Mouse (Mus musculus): ENCODE measurements around the gene Mob3a. TPM values are rescaled to one million over a fixed set of nuclear protein-coding genes. Genes with fewer than 3 reads are reported as not detected.

Mob3a gene
- total and polyA plus RNA-seq, 3 experiments, result 56.9 to 84.2 (median 71.4) TPM

GRCm38 (mm10) chr10:80668614-80669013, 33.2 kb downstream of the Mob3a start:
- TF ChIP-seq TBP (conservative IDR thresholded peaks at IDR 0.05; ENCODE audit: low read depth, low read length) (no peak), GABPA (IDR thresholded peaks at IDR 0.05; ENCODE audit: insufficient replicate concordance, low read depth, low read length) (no peak), MAFK (IDR thresholded peaks at IDR 0.05; ENCODE audit: insufficient replicate concordance, low read length) (no peak), ZNF384 (IDR thresholded peaks at IDR 0.05; ENCODE audit: low read depth, low read length) (no peak), RAD21 (IDR thresholded peaks at IDR 0.05; ENCODE audit: low read depth, low read length) (no peak), NELFE (IDR thresholded peaks at IDR 0.05; ENCODE audit: low read depth, low read length) (no peak), POLR2A (IDR thresholded peaks at IDR 0.05; ENCODE audit: low read depth, low read length) (no peak), USF2 (conservative IDR thresholded peaks at IDR 0.05; ENCODE audit: low read depth, low read length) (no peak), SIN3A (IDR thresholded peaks at IDR 0.05; ENCODE audit: low read length) (no peak), ETS1 (conservative IDR thresholded peaks at IDR 0.05; ENCODE audit: low read depth, low read length) (no peak), KAT2A (IDR thresholded peaks at IDR 0.05; ENCODE audit: insufficient replicate concordance, low read length) (no peak), PAX5 (IDR thresholded peaks at IDR 0.05; ENCODE audit: low read length) (no peak), CHD2 (IDR thresholded peaks at IDR 0.05; ENCODE audit: low read length) (no peak), USF1 (IDR thresholded peaks at IDR 0.05; ENCODE audit: low read depth, low read length) (no peak), MYC (IDR thresholded peaks at IDR 0.05; ENCODE audit: low read depth, low read length) (no peak), POLR2AphosphoS2 (IDR thresholded peaks at IDR 0.05; ENCODE audit: low read depth, low read length) (no peak), MAX (IDR thresholded peaks at IDR 0.05; ENCODE audit: low read length) (no peak), RCOR1 (conservative IDR thresholded peaks at IDR 0.05; ENCODE audit: low read depth, low read length) (no peak), MAZ (IDR thresholded peaks at IDR 0.05; ENCODE audit: low read depth, low read length) (no peak), CTCF (conservative IDR thresholded peaks at IDR 0.05 in 1 of 2, IDR thresholded peaks at IDR 0.05 in 1 of 2; ENCODE audit: low read depth in 2 of 2, low read length in 2 of 2) (no peak)
- Histone ChIP-seq H3K4me3 (replicated peaks in 1 of 3; ENCODE audit: low read depth in 2 of 3, low read length in 2 of 3, poor library complexity in 1 of 3) (no peak overlapping the region), H3K4me1 (ENCODE audit: control insufficient read depth in 1 of 2, insufficient read depth in 2 of 2) (peaks cover 13 to 85% of the 10 kb centered on the region in 2 experiments; a peak in 3 of 4 replicates), H3K4me2 (ENCODE audit: insufficient read depth, low read depth, poor library complexity, severe bottlenecking) (no peak overlapping the region), H3K27me3 (replicated peaks) (no peaks in the 10 kb centered on the region), H3K9me3 (replicated peaks; ENCODE audit: low read length) (no peaks in the 10 kb centered on the region), H3K36me3 (replicated peaks in 1 of 2; ENCODE audit: control insufficient read depth in 1 of 2, insufficient read depth in 1 of 2, low read length in 1 of 2) (peaks cover 74 to 85% of the 10 kb centered on the region in 2 experiments), H3K79me2 (replicated peaks; ENCODE audit: control insufficient read depth, extremely low read depth, insufficient read depth, poor library complexity, severe bottlenecking) (peaks cover 16% of the 10 kb centered on the region), H3K27ac (ENCODE audit: insufficient read depth, low read depth) (no peak overlapping the region), H3K9ac (ENCODE audit: insufficient read depth, low read depth) (no peak overlapping the region)
- dilution Hi-C loops (cut with MboI; ENCODE audit: extremely low pct_ligation_motif_present, extremely low pct_unique_long_range_greater_than_20kb, low sequenced_read_pairs), result no loop called here
- in situ Hi-C loops (cut with MboI; ENCODE audit: low pct_ligation_motif_present, low pct_unique_long_range_greater_than_20kb, low sequenced_read_pairs), result no loop called here
- no peak for DNase-seq (ENCODE audit: extremely low read depth)

- in situ Hi-C loops (cut with MboI; ENCODE audit: low pct_ligation_motif_present, low pct_unique_long_range_greater_than_20kb, low sequenced_read_pairs), result no loop called here
- H3K4me2 ChIP-seq (ENCODE audit: insufficient read depth, low read depth, poor library complexity, severe bottlenecking), result no peak overlapping the region
Observed at GRCm38 (mm10) chr10:80666837-80667412, 34.9 kb downstream of the Mob3a start.

More at GRCm38 (mm10) chr10:80666837-80667412, 34.9 kb downstream of the Mob3a start:
- dilution Hi-C loops (cut with MboI; ENCODE audit: extremely low pct_ligation_motif_present, extremely low pct_unique_long_range_greater_than_20kb, low sequenced_read_pairs), result no loop called here
- no peak overlapping the region for H3K4me3 ChIP-seq (replicated peaks in 1 of 3; ENCODE audit: low read depth in 2 of 3, low read length in 2 of 3, poor library complexity in 1 of 3)
- H3K4me1 ChIP-seq (ENCODE audit: control insufficient read depth in 1 of 2, insufficient read depth in 2 of 2), result peaks cover 13 to 84% of the 10 kb centered on the region in 2 experiments
- no peaks in the 10 kb centered on the region for H3K9me3 ChIP-seq (replicated peaks; ENCODE audit: low read length)
- H3K9ac ChIP-seq (ENCODE audit: insufficient read depth, low read depth), result no peak overlapping the region
- TF ChIP-seq NRF1 (IDR thresholded peaks at IDR 0.05; ENCODE audit: low read depth, low read length), result no peak
- TF ChIP-seq MEF2A (IDR thresholded peaks at IDR 0.05; ENCODE audit: borderline replicate concordance, low read depth, low read length), result no peak
- no peak for TF ChIP-seq POLR2A (IDR thresholded peaks at IDR 0.05; ENCODE audit: low read depth, low read length)
- TF ChIP-seq CHD1 (IDR thresholded peaks at IDR 0.05; ENCODE audit: low read depth, low read length), result no peak
- TF ChIP-seq IRF4 (IDR thresholded peaks at IDR 0.05; ENCODE audit: low read depth, low read length), result no peak
- TF ChIP-seq CHD2 (IDR thresholded peaks at IDR 0.05; ENCODE audit: low read length), result no peak
- TF ChIP-seq POLR2AphosphoS2 (IDR thresholded peaks at IDR 0.05; ENCODE audit: low read depth, low read length), result no peak
- TF ChIP-seq MAX (IDR thresholded peaks at IDR 0.05; ENCODE audit: low read length), result no peak
- TF ChIP-seq ETS1 (conservative IDR thresholded peaks at IDR 0.05; ENCODE audit: low read depth, low read length), result no peak
- no peak for TF ChIP-seq UBTF (IDR thresholded peaks at IDR 0.05; ENCODE audit: low read depth, low read length)
- no peak for TF ChIP-seq MXI1 (IDR thresholded peaks at IDR 0.05; ENCODE audit: low read depth, low read length)
- no peaks in the 10 kb centered on the region for H3K27me3 ChIP-seq (replicated peaks)
- no peak overlapping the region; the same call in 1 of the 2 replicates for H3K27ac ChIP-seq (ENCODE audit: insufficient read depth, low read depth)
- no peaks in the 10 kb centered on the region for H3K79me2 ChIP-seq (replicated peaks; ENCODE audit: control insufficient read depth, extremely low read depth, insufficient read depth, poor library complexity, severe bottlenecking)
- peaks cover 63 to 68% of the 10 kb centered on the region in 2 experiments for H3K36me3 ChIP-seq (replicated peaks in 1 of 2; ENCODE audit: control insufficient read depth in 1 of 2, insufficient read depth in 1 of 2, low read length in 1 of 2)
- no peak for DNase-seq (ENCODE audit: extremely low read depth)
